Mouse (Mus musculus): Measurements from ENCODE around the gene Sec16a. TPM values are rescaled to one million over a fixed set of nuclear protein-coding genes. Genes with fewer than 3 reads are reported as not detected.
"Not testable (repeated sequence)": the region's sequence is repeated elsewhere in the genome, so short reads cannot be mapped to it uniquely, and the experiment has no call there.

Gene Sec16a
- polyA plus RNA-seq, 1 experiment = 60.0 TPM

DNA sequence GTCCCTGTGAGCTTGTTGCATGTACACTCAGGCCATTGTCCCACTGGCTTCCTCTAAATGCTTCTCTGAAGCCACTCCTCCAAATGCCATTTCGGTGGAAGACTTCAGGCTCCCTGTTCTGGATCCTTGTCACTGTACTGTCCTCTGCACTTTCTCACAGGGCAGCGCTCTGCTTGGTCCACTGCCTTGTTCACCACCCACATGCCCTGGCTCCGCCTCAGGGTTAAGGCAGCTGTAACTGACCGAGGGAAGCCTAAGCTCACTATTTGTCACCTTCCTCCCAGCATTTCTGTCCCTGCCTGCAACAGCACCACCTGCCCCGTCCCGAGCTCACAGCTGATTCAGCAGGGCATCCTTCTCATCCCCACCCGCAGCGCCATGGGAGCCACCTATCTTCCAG is 41.7 kb downstream of the Sec16a start:
- DNase-seq (ENCODE audit: low read depth) = no peak
- TF ChIP-seq CTCF (IDR thresholded peaks at IDR 0.05; ENCODE audit: borderline replicate concordance, extremely low read depth, insufficient read depth, insufficient read length) (no peak), POLR2A (IDR thresholded peaks at IDR 0.05; ENCODE audit: borderline replicate concordance, extremely low read depth, insufficient read depth, insufficient read length, poor library complexity, severe bottlenecking) (no peak)

GRCm38 (mm10) chr2:26402265-26402664 is 42.8 kb downstream of the Sec16a start:
- DNase-seq (ENCODE audit: low read depth) = no peak
- TF ChIP-seq CTCF (IDR thresholded peaks at IDR 0.05; ENCODE audit: borderline replicate concordance, extremely low read depth, insufficient read depth, insufficient read length) = no peak
- TF ChIP-seq POLR2A (IDR thresholded peaks at IDR 0.05; ENCODE audit: borderline replicate concordance, extremely low read depth, insufficient read depth, insufficient read length, poor library complexity, severe bottlenecking) = no peak

GRCm38 (mm10) chr2:26401023-26401422 is 44.0 kb downstream of the Sec16a start:
- DNase-seq (ENCODE audit: low read depth) = no peak
- TF ChIP-seq CTCF (IDR thresholded peaks at IDR 0.05; ENCODE audit: borderline replicate concordance, extremely low read depth, insufficient read depth, insufficient read length) (no peak), POLR2A (IDR thresholded peaks at IDR 0.05; ENCODE audit: borderline replicate concordance, extremely low read depth, insufficient read depth, insufficient read length, poor library complexity, severe bottlenecking) (no peak)

DNA sequence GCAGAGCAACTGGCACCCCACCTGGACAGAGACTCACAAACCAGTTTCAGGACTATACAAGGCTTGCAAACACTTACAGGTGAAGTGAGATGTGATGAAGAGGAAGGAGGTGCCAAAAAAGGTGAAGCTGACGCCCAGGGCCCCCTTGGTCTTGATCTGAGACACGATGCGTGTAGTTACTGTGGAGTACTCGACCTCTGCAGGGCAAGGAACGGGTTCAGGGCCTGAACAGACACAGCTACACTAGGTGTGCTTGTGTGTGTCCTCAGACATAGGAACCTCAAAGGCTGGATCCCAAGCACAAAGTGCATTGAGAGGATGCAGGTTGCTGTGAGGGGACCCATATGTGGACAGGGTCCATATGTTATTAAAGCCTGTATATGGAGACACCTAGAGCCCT is 44.7 kb downstream of the Sec16a start:
- no peak for DNase-seq (ENCODE audit: low read depth)
- no peak for TF ChIP-seq CTCF (IDR thresholded peaks at IDR 0.05; ENCODE audit: borderline replicate concordance, extremely low read depth, insufficient read depth, insufficient read length)
- TF ChIP-seq POLR2A (IDR thresholded peaks at IDR 0.05; ENCODE audit: borderline replicate concordance, extremely low read depth, insufficient read depth, insufficient read length, poor library complexity, severe bottlenecking) = no peak

GRCm38 (mm10) chr2:26399647-26400046 is 45.4 kb downstream of the Sec16a start:
- DNase-seq (ENCODE audit: low read depth) = no peak
- TF ChIP-seq POLR2A (IDR thresholded peaks at IDR 0.05; ENCODE audit: borderline replicate concordance, extremely low read depth, insufficient read depth, insufficient read length, poor library complexity, severe bottlenecking) = no peak
- no peak for TF ChIP-seq CTCF (IDR thresholded peaks at IDR 0.05; ENCODE audit: borderline replicate concordance, extremely low read depth, insufficient read depth, insufficient read length)

- no peak for DNase-seq (ENCODE audit: low read depth)
- TF ChIP-seq CTCF (IDR thresholded peaks at IDR 0.05; ENCODE audit: borderline replicate concordance, extremely low read depth, insufficient read depth, insufficient read length) (no peak), POLR2A (IDR thresholded peaks at IDR 0.05; ENCODE audit: borderline replicate concordance, extremely low read depth, insufficient read depth, insufficient read length, poor library complexity, severe bottlenecking) (no peak)
Observed at GRCm38 (mm10) chr2:26398978-26399377, 46.0 kb downstream of the Sec16a start.

- no peak for DNase-seq (ENCODE audit: low read depth)
- TF ChIP-seq CTCF (IDR thresholded peaks at IDR 0.05; ENCODE audit: borderline replicate concordance, extremely low read depth, insufficient read depth, insufficient read length) = no peak
- TF ChIP-seq POLR2A (IDR thresholded peaks at IDR 0.05; ENCODE audit: borderline replicate concordance, extremely low read depth, insufficient read depth, insufficient read length, poor library complexity, severe bottlenecking) = no peak
Observed at GRCm38 (mm10) chr2:26391617-26392016, 53.4 kb downstream of the Sec16a start.

DNA sequence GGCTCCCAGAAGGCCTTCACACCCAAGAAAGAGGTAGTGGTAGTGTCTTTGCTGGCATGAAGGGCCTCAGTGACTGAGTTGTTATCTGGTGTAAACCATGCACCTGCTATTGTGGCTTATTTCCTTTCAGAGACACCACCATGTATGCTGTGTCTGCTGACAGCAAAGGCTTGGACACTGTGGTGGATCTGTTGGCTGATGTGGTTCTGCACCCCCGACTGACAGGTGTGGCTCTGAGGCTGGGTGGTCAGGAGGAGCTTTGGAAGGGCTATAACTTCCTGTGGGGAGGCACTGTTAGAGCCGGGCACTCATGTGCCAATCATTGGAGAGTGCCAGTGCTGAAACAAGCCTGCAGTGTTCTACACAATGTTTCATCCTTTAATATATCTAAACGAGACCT is 54.1 kb downstream of the Sec16a start:
- no peak for TF ChIP-seq CTCF (IDR thresholded peaks at IDR 0.05; ENCODE audit: borderline replicate concordance, extremely low read depth, insufficient read depth, insufficient read length)
- no peak for TF ChIP-seq POLR2A (IDR thresholded peaks at IDR 0.05; ENCODE audit: borderline replicate concordance, extremely low read depth, insufficient read depth, insufficient read length, poor library complexity, severe bottlenecking)
- DNase-seq (ENCODE audit: low read depth) = no peak

- no peak for TF ChIP-seq CTCF (IDR thresholded peaks at IDR 0.05; ENCODE audit: borderline replicate concordance, extremely low read depth, insufficient read depth, insufficient read length)
- TF ChIP-seq POLR2A (IDR thresholded peaks at IDR 0.05; ENCODE audit: borderline replicate concordance, extremely low read depth, insufficient read depth, insufficient read length, poor library complexity, severe bottlenecking) = peak; percentile 99
- peak; percentile 94 for DNase-seq (ENCODE audit: low read depth)
Observed at GRCm38 (mm10) chr2:26389154-26389690, 55.8 kb downstream of the Sec16a start, which contains the start of the genes Entr1 and Pmpca. Gene Entr1 (minus strand): TSS chr2:26389316. Gene Pmpca (plus strand): TSS chr2:26389339.

DNA sequence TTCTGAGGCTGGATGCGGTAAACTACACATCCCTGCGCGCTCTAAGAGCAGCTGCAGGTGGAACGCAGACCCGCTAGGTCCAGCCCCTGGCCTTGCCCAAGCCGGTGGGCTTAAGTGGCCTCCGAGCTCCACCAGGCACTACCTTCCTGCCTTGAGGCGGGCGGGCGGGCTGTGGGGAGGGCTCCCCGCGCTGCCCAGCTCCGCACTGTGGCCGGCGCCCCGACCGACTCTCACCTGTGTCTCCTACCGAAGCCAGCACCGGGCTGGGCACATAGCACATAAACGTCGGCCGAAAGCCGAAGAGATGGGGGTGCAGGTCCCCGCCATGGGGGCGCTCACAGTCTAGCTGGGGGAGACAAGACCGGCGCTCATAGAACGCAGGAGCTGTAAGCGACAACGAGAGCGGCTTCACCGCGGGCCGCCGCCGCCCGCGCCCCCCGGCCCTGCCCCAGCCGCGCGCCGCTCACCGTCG is 56.3 kb downstream of the Sec16a start:
- peak; percentile 24 for DNase-seq (ENCODE audit: low read depth)

GRCm38 (mm10) chr2:26387713-26388112 is 57.3 kb downstream of the Sec16a start:
- no peak for TF ChIP-seq POLR2A (IDR thresholded peaks at IDR 0.05; ENCODE audit: borderline replicate concordance, extremely low read depth, insufficient read depth, insufficient read length, poor library complexity, severe bottlenecking)
- TF ChIP-seq CTCF (IDR thresholded peaks at IDR 0.05; ENCODE audit: borderline replicate concordance, extremely low read depth, insufficient read depth, insufficient read length) = no peak
- no peak for DNase-seq (ENCODE audit: low read depth)

More for the DNA sequence above, 56.3 kb downstream of the Sec16a start:
- TF ChIP-seq CTCF (IDR thresholded peaks at IDR 0.05; ENCODE audit: borderline replicate concordance, extremely low read depth, insufficient read depth, insufficient read length) (no peak), POLR2A (IDR thresholded peaks at IDR 0.05; ENCODE audit: borderline replicate concordance, extremely low read depth, insufficient read depth, insufficient read length, poor library complexity, severe bottlenecking) (no peak)

DNA sequence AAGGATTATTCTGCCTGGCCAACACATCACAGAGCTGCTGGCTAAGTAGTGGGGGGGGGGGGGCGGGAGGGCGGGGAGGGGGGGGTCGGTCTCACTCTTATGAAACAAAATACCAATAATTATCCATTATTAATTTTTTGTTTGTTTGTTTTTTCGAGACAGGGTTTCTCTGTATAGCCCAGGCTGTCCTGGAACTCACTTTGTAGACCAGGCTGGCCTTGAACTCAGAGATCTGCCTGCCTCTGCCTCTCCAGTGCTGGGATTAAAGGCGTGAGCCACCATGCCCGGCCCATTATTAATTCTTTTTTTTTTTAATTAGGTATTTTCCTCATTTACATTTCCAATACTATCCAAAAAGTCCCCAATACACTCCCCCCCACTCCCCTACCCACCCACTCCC is 64.1 kb downstream of the Sec16a start:
- DNase-seq (ENCODE audit: low read depth) = not testable (repeated sequence)

Measured in brain, embryonic 14.5 days (tissue).